Mouse (Mus musculus) neural tube, embryonic 15.5 days (tissue): ENCODE results near the gene Smarca4. TPM values are rescaled to one million over a fixed set of nuclear protein-coding genes. Genes with fewer than 3 reads are reported as not detected.

Source experiments
- ATAC-seq: fragments of 200-750 bp; cut with Nextera tagmentation; 2 replicates; pipeline ENCODE4 v1.8.0; 2017; ENCODE audit warnings: mild to moderate bottlenecking, moderate TSS enrichment, moderate library complexity; ENCODE audit not compliant: low FRiP score
- H3K27ac ChIP-seq: fragments of 300-500 bp; sonication (generic); replicated peaks from 2 replicates; pipeline ENCODE4 v1.5.1; 2015; ENCODE audit warnings: mild to moderate bottlenecking, inconsistent platforms
- H3K27me3 ChIP-seq: fragments of 300-500 bp; sonication (generic); replicated peaks from 2 replicates; pipeline ENCODE4 v1.6.1; 2015; ENCODE audit warnings: inconsistent platforms
- H3K36me3 ChIP-seq: fragments of 300-500 bp; sonication (generic); 2 replicates; pipeline ENCODE4 v1.6.1; 2015; ENCODE audit warnings: inconsistent platforms
- H3K4me1 ChIP-seq: fragments of 300-500 bp; sonication (generic); 2 replicates; pipeline ENCODE4 v1.6.1; 2015; ENCODE audit warnings: inconsistent platforms
- H3K4me2 ChIP-seq: fragments of 300-500 bp; sonication (generic); 2 replicates; pipeline ENCODE4 v1.6.1; 2015; ENCODE audit warnings: inconsistent platforms, mild to moderate bottlenecking, moderate library complexity
- H3K4me3 ChIP-seq: fragments of 300-500 bp; sonication (generic); replicated peaks from 2 replicates; pipeline ENCODE4 v1.5.1; 2015; ENCODE audit warnings: mild to moderate bottlenecking, inconsistent platforms
- H3K9ac ChIP-seq: fragments of 300-500 bp; sonication (generic); replicated peaks from 2 replicates; pipeline ENCODE4 v1.6.1; 2015; ENCODE audit warnings: mild to moderate bottlenecking, inconsistent platforms
- H3K9me3 ChIP-seq: fragments of 300-500 bp; sonication (generic); replicated peaks from 2 replicates; pipeline ENCODE4 v1.6.1; 2016; ENCODE audit warnings: inconsistent platforms
- WGBS: fragments of 180-500 bp; shearing (Covaris S2); methylation state at CpG from one replicate; pipeline ENCODE4 v1.1.7; 2015; ENCODE audit warnings: mixed read lengths; 5-methylcytosine and 5-hydroxymethylcytosine counted together
- polyA plus RNA-seq: library from polyadenylated mRNA; unstranded; fragments of >200 nt; fragmentation: Nextera tagmentation; extraction: Ambion mirVana; gene quantifications from 2 replicates; pipeline ENCODE4 v1.2.1, GENCODE M21; 2015

Gene Smarca4
- polyA plus RNA-seq, 1 experiment from 2014 or later: 110 TPM

DNA sequence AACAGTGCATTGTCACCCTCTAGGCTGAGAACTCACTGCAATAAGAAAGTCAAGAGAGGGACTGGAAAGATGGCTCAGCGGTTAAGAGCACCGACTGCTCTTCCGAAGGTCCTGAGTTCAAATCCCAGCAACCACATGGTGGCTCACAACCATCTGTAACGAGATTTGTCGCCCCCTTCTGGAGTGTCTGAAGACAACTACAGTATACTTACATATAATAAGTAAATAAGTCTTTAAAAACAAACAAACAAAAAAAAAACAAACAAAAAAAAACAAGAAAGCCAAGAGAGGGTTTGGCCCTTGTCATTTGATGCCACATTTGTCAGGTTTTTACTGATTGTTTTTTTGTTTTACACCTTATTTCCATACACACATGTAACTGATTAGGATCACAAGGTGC, 11.8 kb upstream of the Smarca4 start:
- Histone ChIP-seq H3K9ac (no peak overlapping the region), H3K36me3 (no peaks in the 10 kb centered on the region; the same call in 1 of the 2 replicates), H3K27me3 (no peaks in the 10 kb centered on the region), H3K4me2 (no peak overlapping the region), H3K9me3 (no peaks in the 10 kb centered on the region), H3K4me1 (no peaks in the 10 kb centered on the region), H3K27ac (no peak overlapping the region), H3K4me3 (no peak overlapping the region)
- WGBS: 76% methylated on average over 5 of the region's 5 CpGs
- no peak for ATAC-seq

DNA sequence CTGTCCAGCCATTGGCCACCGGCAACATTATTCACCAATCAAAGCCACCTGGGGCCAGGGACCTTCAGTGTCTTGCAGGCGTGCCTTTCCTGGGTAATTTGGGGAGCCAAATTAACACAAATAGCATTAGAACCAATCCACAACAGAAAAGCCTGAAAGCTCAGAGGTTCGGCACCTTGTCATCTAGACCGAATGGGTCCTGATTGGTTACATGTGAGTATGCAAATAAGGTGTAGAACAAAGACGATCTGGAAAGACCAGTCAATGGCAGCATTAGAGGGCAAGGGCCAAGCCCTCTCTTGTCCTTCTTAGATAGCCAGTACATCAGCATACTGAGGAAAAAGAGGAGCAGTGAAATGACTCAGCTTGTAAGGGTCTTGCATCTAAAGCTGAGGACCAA, 10.1 kb upstream of the Smarca4 start:
- Histone ChIP-seq H3K27me3 (no peaks in the 10 kb centered on the region), H3K9ac (no peak overlapping the region), H3K4me3 (no peak overlapping the region), H3K36me3 (no peaks in the 10 kb centered on the region), H3K27ac (no peak overlapping the region), H3K9me3 (no peaks in the 10 kb centered on the region), H3K4me2 (no peak overlapping the region), H3K4me1 (no peaks in the 10 kb centered on the region)
- ATAC-seq: no peak
- 75% methylated on average over 5 of the region's 5 CpGs for WGBS

DNA sequence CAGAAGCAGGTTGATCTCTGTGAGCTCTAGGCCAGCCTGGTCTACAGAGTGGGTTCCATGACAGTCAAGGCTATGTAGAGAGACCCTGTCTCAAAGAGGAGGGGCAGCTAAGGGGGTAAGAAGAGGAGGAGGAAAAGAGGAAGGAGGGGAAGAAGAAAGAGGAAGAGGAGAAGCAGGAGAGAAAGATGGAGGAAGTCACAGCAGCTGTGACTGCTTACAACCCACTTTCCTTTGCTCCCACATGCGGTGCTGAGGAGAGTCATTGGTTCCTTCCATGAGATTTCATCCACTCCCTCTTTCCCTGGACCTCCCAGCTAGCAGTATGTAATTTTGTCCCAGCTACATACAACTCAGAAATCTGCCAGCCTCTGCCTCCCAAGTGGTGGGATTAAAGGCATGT, 9.3 kb upstream of the Smarca4 start:
- 91% methylated on average over 1 of the region's 1 CpGs for WGBS
- H3K36me3 ChIP-seq: no peaks in the 10 kb centered on the region
- H3K4me3 ChIP-seq: no peak overlapping the region
- H3K27ac ChIP-seq: no peak overlapping the region
- no peak overlapping the region for H3K9ac ChIP-seq
- ATAC-seq: no peak
- H3K27me3 ChIP-seq: no peaks in the 10 kb centered on the region
- no peaks in the 10 kb centered on the region for H3K4me1 ChIP-seq
- no peak overlapping the region for H3K4me2 ChIP-seq
- no peaks in the 10 kb centered on the region for H3K9me3 ChIP-seq

DNA sequence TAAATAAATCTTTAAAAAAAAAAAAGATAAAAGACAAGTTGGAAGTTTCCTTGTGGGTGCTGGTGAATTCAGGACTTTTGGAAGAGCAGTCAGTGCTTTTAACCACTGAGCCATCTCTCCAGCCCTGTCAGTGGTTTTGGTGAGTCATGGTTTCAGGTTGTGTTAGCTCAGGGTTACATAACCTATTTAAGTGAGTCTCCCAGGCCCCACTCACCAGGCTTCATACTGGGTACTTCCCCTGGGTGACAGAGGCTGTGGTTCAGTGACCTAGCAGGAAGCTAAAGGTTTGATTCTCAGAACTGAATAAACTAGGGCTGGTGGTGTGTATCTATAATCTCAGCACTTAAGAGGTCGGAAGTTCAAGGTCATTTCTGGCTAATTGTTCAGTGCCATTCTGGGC, 6.1 kb upstream of the Smarca4 start:
- 91% methylated on average over 1 of the region's 1 CpGs for WGBS
- H3K36me3 ChIP-seq: no peaks in the 10 kb centered on the region
- no peaks in the 10 kb centered on the region for H3K27me3 ChIP-seq
- no peak overlapping the region for H3K9ac ChIP-seq
- no peak for ATAC-seq
- no peak overlapping the region for H3K4me2 ChIP-seq
- H3K4me3 ChIP-seq: no peak overlapping the region
- H3K27ac ChIP-seq: no peak overlapping the region
- H3K4me1 ChIP-seq: peaks cover 7% of the 10 kb centered on the region
- H3K9me3 ChIP-seq: no peaks in the 10 kb centered on the region

DNA sequence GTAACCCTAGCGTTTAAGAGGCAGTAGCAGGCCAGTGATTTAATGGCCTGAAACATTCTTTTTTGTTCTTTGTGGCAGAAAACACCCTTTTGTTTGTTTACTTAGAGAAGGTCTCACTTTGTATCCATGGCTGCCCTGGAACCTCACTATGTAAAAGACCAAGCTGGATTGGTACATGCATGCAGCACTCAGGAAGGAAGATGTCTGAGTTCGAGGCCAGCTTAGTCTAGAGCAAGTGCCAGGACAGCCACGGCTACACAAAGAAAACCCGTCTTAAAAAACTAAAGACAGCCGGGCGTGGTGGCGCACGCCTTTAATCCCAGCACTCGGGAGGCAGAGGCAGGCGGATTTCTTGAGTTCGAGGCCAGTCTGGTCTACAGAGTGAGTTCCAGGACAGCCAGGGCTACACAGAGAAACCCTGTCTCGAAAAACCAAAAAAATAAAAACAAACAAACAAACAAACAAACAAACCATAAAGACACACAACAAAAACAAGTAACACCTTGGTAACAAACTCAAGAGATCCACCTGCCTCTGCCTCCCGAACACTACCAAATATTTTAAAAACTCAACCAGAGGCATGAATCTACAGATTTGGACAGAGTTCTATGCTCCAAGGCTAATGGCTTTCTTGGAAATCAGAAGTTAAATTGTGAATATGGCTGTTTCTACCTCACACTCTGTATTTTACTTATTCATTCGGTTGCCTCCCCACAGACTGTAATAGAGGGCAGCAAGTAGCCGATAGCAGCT, 929 bp upstream of the Smarca4 start:
- peak overlapping the region; percentile 78 for H3K4me3 ChIP-seq
- peak overlapping the region; percentile 63 for H3K4me2 ChIP-seq
- peak overlapping the region; percentile 92 for H3K27ac ChIP-seq
- no peak for ATAC-seq
- peaks cover 35% of the 10 kb centered on the region for H3K4me1 ChIP-seq
- no peaks in the 10 kb centered on the region for H3K27me3 ChIP-seq
- H3K36me3 ChIP-seq: no peaks in the 10 kb centered on the region; the same call in 1 of the 2 replicates
- peak overlapping the region; percentile 55 for H3K9ac ChIP-seq
- 75% methylated on average over 15 of the region's 15 CpGs for WGBS
- H3K9me3 ChIP-seq: no peaks in the 10 kb centered on the region

DNA sequence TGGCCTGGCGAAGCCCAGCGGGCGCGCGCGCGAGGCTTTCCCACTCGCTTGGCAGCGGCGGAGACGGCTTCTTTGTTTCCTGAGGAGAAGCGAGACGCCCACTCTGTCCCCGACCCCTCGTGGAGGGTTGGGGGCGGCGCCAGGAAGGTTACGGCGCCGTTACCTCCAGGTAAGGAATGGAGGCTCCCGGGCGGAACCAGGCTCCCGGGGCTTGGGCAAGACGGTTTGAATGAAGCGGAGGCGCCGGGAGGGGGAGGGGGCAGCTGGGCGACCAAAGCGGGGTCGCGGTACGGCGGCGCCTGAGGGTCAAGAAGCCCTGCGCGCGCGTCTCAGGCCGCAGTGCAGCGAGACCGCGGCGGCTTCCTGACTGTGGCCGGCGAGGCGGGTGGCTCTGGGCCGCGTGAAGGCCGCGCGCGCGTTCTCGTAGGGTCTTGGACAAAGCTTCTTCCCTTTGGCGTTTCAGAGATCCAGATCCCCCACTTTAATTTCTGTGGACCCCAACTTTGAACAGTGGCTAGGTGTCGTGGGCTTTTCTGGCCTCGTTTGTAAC, 338 bp downstream of the Smarca4 start:
- no peaks in the 10 kb centered on the region; the same call in 1 of the 2 replicates for H3K36me3 ChIP-seq
- peak overlapping the region; percentile 98 for H3K27ac ChIP-seq
- under 1% methylated on average over 47 of the region's 57 CpGs for whole genome bisulfite sequencing
- H3K9me3 ChIP-seq: no peaks in the 10 kb centered on the region
- peak overlapping the region; percentile 63 for H3K4me2 ChIP-seq
- H3K27me3 ChIP-seq: no peaks in the 10 kb centered on the region
- peak overlapping the region; percentile 78 for H3K4me3 ChIP-seq
- H3K4me1 ChIP-seq: peaks cover 39% of the 10 kb centered on the region
- peak overlapping the region; percentile 81 for H3K9ac ChIP-seq
- ATAC-seq: peak; percentile 77

DNA sequence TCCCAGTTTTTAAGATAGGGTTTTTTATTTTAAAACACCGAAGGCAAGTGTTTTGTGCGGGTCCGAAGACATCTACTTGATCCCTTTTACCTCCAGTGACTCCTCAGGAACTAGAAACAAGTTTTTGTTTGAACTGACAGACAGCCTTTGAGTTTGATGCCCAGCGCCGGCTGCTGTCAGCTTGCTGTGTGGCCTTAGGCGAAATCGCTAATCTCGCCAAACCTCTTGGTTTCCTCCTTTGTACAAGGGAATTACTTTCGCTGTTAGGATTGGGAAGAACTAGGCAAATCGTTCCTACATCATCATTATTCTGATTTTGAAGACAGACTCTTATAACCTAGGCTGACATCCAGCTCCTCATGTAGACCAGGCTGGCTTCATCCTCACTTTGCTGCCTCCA, 1.1 kb downstream of the Smarca4 start:
- 10% methylated on average over 10 of the region's 10 CpGs for WGBS
- no peaks in the 10 kb centered on the region for H3K27me3 ChIP-seq
- peak overlapping the region; percentile 63 for H3K4me2 ChIP-seq
- peak overlapping the region; percentile 78 for H3K4me3 ChIP-seq
- no peaks in the 10 kb centered on the region; the same call in 1 of the 2 replicates for H3K36me3 ChIP-seq
- ATAC-seq: no peak
- peak overlapping the region; percentile 98 for H3K27ac ChIP-seq
- H3K9me3 ChIP-seq: no peaks in the 10 kb centered on the region
- H3K9ac ChIP-seq: peak overlapping the region; percentile 81
- peaks cover 39% of the 10 kb centered on the region for H3K4me1 ChIP-seq

DNA sequence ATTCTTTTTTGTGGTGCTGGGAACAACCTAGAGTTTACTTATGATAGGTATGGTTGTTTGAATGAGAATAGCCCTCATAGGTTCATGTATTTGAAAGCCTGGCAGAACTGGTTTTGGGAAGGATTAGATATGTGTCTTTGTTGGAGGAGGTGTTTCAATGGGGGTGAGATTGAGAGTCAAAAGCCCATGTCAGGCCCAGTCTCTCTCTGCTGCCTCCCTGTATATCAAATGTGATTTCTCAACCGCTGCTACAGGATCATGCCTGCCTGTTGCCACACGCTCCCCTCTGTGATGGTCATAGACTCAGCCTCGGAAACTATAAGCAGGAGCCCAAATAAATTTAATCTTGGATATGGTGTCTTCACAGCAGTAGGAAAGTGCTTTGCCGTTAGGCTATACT, 4.3 kb downstream of the Smarca4 start:
- no peak for ATAC-seq
- H3K36me3 ChIP-seq: no peaks in the 10 kb centered on the region; the same call in 1 of the 2 replicates

DNA sequence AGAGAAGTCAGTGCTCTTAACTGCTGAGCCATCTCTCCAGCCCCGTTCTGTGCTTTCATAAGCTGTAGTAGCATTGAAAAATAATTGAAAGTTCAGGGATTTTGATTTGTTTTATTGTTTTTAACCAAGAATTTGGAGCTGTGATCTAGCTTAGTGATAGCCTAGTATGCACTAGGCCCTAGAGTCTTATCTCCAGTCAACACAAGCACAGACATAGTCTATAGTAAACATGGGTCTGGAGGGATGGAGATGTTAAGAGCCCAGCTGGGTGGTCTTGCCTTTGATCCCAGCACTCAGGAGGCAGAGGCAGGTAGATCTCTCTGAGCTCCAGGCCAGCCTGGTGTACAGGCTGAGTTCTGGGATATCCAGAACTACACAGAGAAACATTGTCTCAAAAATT, 6.7 kb downstream of the Smarca4 start:
- no peaks in the 10 kb centered on the region for H3K9me3 ChIP-seq
- no peak overlapping the region for H3K4me3 ChIP-seq
- no peaks in the 10 kb centered on the region; the same call in 1 of the 2 replicates for H3K36me3 ChIP-seq
- H3K27ac ChIP-seq: no peak overlapping the region
- no peak overlapping the region for H3K4me2 ChIP-seq
- WGBS: 90% methylated on average over 1 of the region's 1 CpGs
- no peak for ATAC-seq
- H3K9ac ChIP-seq: no peak overlapping the region
- H3K4me1 ChIP-seq: peaks cover 32% of the 10 kb centered on the region
- H3K27me3 ChIP-seq: no peaks in the 10 kb centered on the region

More for the DNA sequence above, 4.3 kb downstream of the Smarca4 start:
- no peaks in the 10 kb centered on the region for H3K27me3 ChIP-seq
- H3K27ac ChIP-seq: no peak overlapping the region
- WGBS: 83% methylated on average over 4 of the region's 4 CpGs
- H3K4me1 ChIP-seq: peaks cover 34% of the 10 kb centered on the region
- no peaks in the 10 kb centered on the region for H3K9me3 ChIP-seq
- H3K9ac ChIP-seq: no peak overlapping the region
- no peak overlapping the region for H3K4me2 ChIP-seq
- no peak overlapping the region for H3K4me3 ChIP-seq

DNA sequence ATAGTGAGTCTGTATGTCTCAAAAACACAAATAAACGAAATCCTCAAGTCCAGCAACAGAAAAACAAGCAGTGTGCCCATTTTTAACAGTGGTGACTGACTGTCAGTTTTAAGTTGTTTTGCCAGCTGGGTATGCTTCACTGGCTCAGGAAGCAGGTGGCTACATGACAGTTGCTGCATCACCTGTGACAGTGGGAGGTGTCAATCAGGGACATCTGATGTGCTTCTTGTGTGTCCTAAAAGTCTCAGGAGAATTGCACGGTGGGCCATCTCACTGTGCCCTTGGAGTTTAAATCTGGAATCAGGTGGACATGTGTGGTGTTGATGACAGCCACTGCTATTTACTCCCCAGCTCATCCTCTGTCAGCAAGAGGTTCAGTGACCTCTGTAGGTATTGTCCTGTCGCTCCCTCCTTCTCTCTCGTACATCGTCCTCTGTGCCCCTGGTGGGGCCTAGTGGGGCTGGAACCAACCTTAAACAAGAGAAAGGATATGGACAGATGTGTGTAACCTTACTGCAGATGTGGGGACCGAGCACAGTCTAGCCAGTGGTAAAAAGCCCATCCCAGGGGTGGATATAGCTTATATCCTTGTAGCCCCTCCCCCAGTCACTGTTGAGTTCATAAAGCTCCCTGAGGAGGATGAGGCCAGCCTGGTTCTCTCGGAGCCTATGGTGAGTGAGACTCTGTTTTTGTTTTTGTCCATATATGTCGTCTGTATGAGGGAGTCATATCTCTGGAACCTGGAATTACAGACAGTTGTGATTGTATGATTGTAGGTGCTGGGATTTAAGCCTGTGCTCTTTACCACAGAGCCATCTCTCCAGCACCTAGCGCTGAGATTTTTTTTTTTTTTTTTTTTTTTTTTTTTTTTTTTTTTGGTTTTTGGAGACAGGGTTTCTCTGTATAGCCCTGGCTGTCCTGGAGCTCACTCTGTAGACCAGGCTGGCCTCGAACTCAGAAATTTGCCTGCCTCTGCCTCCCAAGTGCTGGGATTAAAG, 9.7 kb downstream of the Smarca4 start:
- Histone ChIP-seq H3K4me3 (no peak overlapping the region), H3K9me3 (no peaks in the 10 kb centered on the region), H3K36me3 (no peaks in the 10 kb centered on the region), H3K4me1 (peaks cover 6% of the 10 kb centered on the region), H3K9ac (no peak overlapping the region), H3K4me2 (no peak overlapping the region), H3K27me3 (no peaks in the 10 kb centered on the region), H3K27ac (no peak overlapping the region)
- ATAC-seq: 0 out of 2 replicates have a peak, but pooled peaks have one; percentile 8
- WGBS: 84% methylated on average over 10 of the region's 10 CpGs

DNA sequence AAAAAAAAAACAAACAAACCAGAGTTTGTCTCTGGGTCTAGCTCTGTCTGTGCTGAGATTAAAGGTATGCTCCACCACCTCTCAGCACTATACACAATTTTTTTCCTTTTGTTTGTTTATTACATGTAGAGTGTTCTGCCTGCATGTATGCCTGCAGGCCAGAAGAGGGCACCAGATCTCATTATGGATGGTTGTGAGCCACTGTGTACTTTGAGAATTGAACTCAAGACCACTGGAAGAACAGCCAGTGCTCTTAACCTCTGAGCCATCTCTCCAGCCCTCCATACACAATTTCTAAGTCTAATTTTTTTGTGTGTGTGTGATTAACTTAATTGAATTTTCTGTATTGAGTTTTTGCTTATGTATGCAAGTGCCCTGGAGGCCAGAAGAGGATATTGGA, 10.6 kb downstream of the Smarca4 start:
- peaks cover 6% of the 10 kb centered on the region for H3K4me1 ChIP-seq
- no peak for ATAC-seq
- H3K36me3 ChIP-seq: no peaks in the 10 kb centered on the region
- H3K27me3 ChIP-seq: no peaks in the 10 kb centered on the region
- H3K9me3 ChIP-seq: no peaks in the 10 kb centered on the region
- H3K9ac ChIP-seq: no peak overlapping the region
- no peak overlapping the region for H3K4me2 ChIP-seq
- H3K27ac ChIP-seq: no peak overlapping the region
- no peak overlapping the region for H3K4me3 ChIP-seq
